21 mouse cellular contexts compared by ENCODE assay signal in the genomic region with DNA sequence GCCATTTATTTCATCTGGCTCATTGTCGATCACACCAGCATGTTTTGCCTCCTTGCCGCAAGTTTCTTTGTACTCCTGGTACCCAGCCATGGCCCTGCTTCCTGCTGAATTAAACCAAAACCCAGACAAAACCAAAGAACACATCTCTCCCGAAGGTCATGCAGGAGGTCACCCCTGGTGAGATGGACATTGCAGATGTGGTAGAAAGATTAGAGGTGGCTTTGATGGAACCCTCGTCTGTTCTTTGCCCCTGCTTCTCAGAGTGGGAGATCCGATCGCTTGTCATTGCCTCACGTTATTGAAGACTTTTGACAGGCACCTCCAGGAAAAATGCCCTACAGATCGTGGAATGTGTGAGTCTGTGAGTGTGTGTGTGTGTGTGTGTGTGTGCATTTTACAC.
DNase-seq lines count a peak whose midpoint lies in the region; ATAC-seq lines count a peak whose summit lies in the region.
"Had no signal": no experiment of that assay in that cellular context is flagged by ENCODE, and none has a peak within 500 bp of the region (broad histone marks: within the 10 kb centered on the region; RNA-seq: fewer than 3 reads in every experiment).

No protein-coding gene starts in this region.

- H3K27me3 ChIP-seq in forebrain, embryonic 14.5 days (replicated peaks; ENCODE audit: control insufficient read depth, insufficient read depth, low read length) = no peaks in the 10 kb centered on the region
- no peaks in the 10 kb centered on the region for H3K27me3 ChIP-seq in forebrain, embryonic 11.5 days (ENCODE audit: control insufficient read depth, insufficient read depth, low read length)
- no peaks in the 10 kb centered on the region for H3K27me3 ChIP-seq in neural tube, embryonic 15.5 days (replicated peaks)
- no peaks in the 10 kb centered on the region for H3K27me3 ChIP-seq in midbrain, embryonic 10.5 days (ENCODE audit: low read depth, poor library complexity, severe bottlenecking)
- H3K27me3 ChIP-seq: embryonic facial prominence, embryonic 12.5 days; forebrain, embryonic 12.5 days; forebrain, embryonic 15.5 days had no signal

- DNase-seq in forebrain, embryonic 14.5 days (ENCODE audit: low spot score) = peak; percentile 39
- no peak for DNase-seq in forebrain, embryonic 11.5 days (ENCODE audit: low spot score)
- peak; percentile 19 for DNase-seq in neural tube, embryonic 10.5 days (ENCODE audit: extremely low spot score, low spot score)
- peak; percentile 47 for DNase-seq in embryo, embryonic 10.5 days (ENCODE audit: low spot score)
- peak; percentile 30 for DNase-seq in mesoderm, embryonic 11.5 days (ENCODE audit: low read depth, low spot score)
- no peak for DNase-seq in midbrain, embryonic 10.5 days (ENCODE audit: low spot score)
- DNase-seq in layer of hippocampus, postnatal 25 days (ENCODE audit: extremely low spot score in 1 of 2, low spot score in 1 of 2) = no peak
- DNase-seq: adrenal gland, adult 2 months; adrenal gland, postnatal 10 days; adrenal gland, postnatal 25 days; cerebellum, adult 11-12 months; cerebellum, adult 2 months; cerebellum, adult 9-10 months; cerebellum, postnatal 10 days; cerebellum, postnatal 25 days; forebrain, postnatal 0 days had no signal

- no peak overlapping the region for H3K9ac ChIP-seq in forebrain, embryonic 14.5 days (ENCODE audit: low read length)
- no peak overlapping the region for H3K9ac ChIP-seq in forebrain, embryonic 11.5 days (ENCODE audit: low read length)
- H3K9ac ChIP-seq in neural tube, embryonic 15.5 days (replicated peaks) = no peak overlapping the region
- H3K9ac ChIP-seq: embryonic facial prominence, embryonic 12.5 days; forebrain, embryonic 12.5 days; forebrain, embryonic 15.5 days; forebrain, postnatal 0 days had no signal

- no peak overlapping the region for H3K4me3 ChIP-seq in forebrain, embryonic 14.5 days (ENCODE audit: low read depth, low read length)
- H3K4me3 ChIP-seq in forebrain, embryonic 11.5 days (ENCODE audit: low read depth, low read length) = no peak overlapping the region
- H3K4me3 ChIP-seq in neural tube, embryonic 15.5 days (replicated peaks) = no peak overlapping the region
- no peak overlapping the region for H3K4me3 ChIP-seq in midbrain, embryonic 10.5 days
- H3K4me3 ChIP-seq: embryonic facial prominence, embryonic 10.5 days; embryonic facial prominence, embryonic 12.5 days; forebrain, embryonic 12.5 days; forebrain, embryonic 15.5 days had no signal

- no peaks in the 10 kb centered on the region for H3K9me3 ChIP-seq in forebrain, embryonic 14.5 days (replicated peaks; ENCODE audit: control insufficient read depth, low read length)
- no peaks in the 10 kb centered on the region for H3K9me3 ChIP-seq in forebrain, embryonic 11.5 days (ENCODE audit: control insufficient read depth, low read length)
- no peaks in the 10 kb centered on the region for H3K9me3 ChIP-seq in neural tube, embryonic 15.5 days (replicated peaks)
- H3K9me3 ChIP-seq in midbrain, embryonic 10.5 days (replicated peaks) = no peaks in the 10 kb centered on the region
- H3K9me3 ChIP-seq: embryonic facial prominence, embryonic 10.5 days; embryonic facial prominence, embryonic 12.5 days; forebrain, embryonic 12.5 days; forebrain, embryonic 15.5 days had no signal

- no peak overlapping the region for H3K4me2 ChIP-seq in forebrain, embryonic 14.5 days (ENCODE audit: low read length)
- H3K4me2 ChIP-seq in forebrain, embryonic 11.5 days (ENCODE audit: low read depth, low read length, severe bottlenecking) = no peak overlapping the region
- H3K4me2 ChIP-seq in neural tube, embryonic 15.5 days = no peak overlapping the region
- H3K4me2 ChIP-seq: embryonic facial prominence, embryonic 12.5 days; forebrain, embryonic 12.5 days; forebrain, embryonic 15.5 days had no signal

- WGBS in forebrain, embryonic 14.5 days = 63% methylated on average over 8 of the region's 8 CpGs
- 47% methylated on average over 8 of the region's 8 CpGs for WGBS in forebrain, embryonic 11.5 days
- WGBS in neural tube, embryonic 15.5 days = 62% methylated on average over 8 of the region's 8 CpGs
- 40% methylated on average over 8 of the region's 8 CpGs for WGBS in midbrain, embryonic 10.5 days

- H3K4me1 ChIP-seq in forebrain, embryonic 14.5 days (ENCODE audit: control insufficient read depth, insufficient read depth, low read length) = peaks cover 10% of the 10 kb centered on the region; the same call in 1 of the 2 replicates
- peaks cover 2% of the 10 kb centered on the region; the same call in 1 of the 2 replicates for H3K4me1 ChIP-seq in forebrain, embryonic 11.5 days (replicated peaks; ENCODE audit: control insufficient read depth, insufficient read depth, low read length)
- H3K4me1 ChIP-seq in neural tube, embryonic 15.5 days = peaks cover 6% of the 10 kb centered on the region; the same call in 1 of the 2 replicates
- H3K4me1 ChIP-seq in midbrain, embryonic 10.5 days = peaks cover 16% of the 10 kb centered on the region
- H3K4me1 ChIP-seq: embryonic facial prominence, embryonic 10.5 days; embryonic facial prominence, embryonic 12.5 days had no signal

- H3K27ac ChIP-seq in forebrain, embryonic 14.5 days (ENCODE audit: low read depth, low read length) = no peak overlapping the region
- H3K27ac ChIP-seq in forebrain, embryonic 11.5 days (ENCODE audit: low read depth, low read length) = no peak overlapping the region
- no peak overlapping the region for H3K27ac ChIP-seq in neural tube, embryonic 15.5 days (replicated peaks)
- H3K27ac ChIP-seq in midbrain, embryonic 10.5 days (replicated peaks) = no peak overlapping the region
- H3K27ac ChIP-seq: embryonic facial prominence, embryonic 10.5 days; embryonic facial prominence, embryonic 12.5 days; forebrain, embryonic 12.5 days; forebrain, embryonic 15.5 days had no signal

- H3K36me3 ChIP-seq in forebrain, embryonic 14.5 days (ENCODE audit: control insufficient read depth, insufficient read depth, low read length) = no peaks in the 10 kb centered on the region
- H3K36me3 ChIP-seq in forebrain, embryonic 11.5 days (ENCODE audit: control insufficient read depth, insufficient read depth, low read length) = no peaks in the 10 kb centered on the region
- H3K36me3 ChIP-seq in neural tube, embryonic 15.5 days = no peaks in the 10 kb centered on the region
- no peaks in the 10 kb centered on the region for H3K36me3 ChIP-seq in midbrain, embryonic 10.5 days
- H3K36me3 ChIP-seq: embryonic facial prominence, embryonic 10.5 days; embryonic facial prominence, embryonic 12.5 days; forebrain, embryonic 12.5 days; forebrain, embryonic 15.5 days had no signal

- ATAC-seq in forebrain, embryonic 14.5 days = no peak
- no peak for ATAC-seq in forebrain, embryonic 11.5 days (replicated peaks; ENCODE audit: low FRiP score)
- ATAC-seq in neural tube, embryonic 15.5 days (ENCODE audit: low FRiP score) = no peak
- ATAC-seq: forebrain, embryonic 15.5 days; forebrain, postnatal 0 days had no signal

Comparison
In these comparisons a context has a peak if more than half of its experiments do, and no peak if none do; other contexts are left out.
1. DNase-seq: peak in forebrain, embryonic 14.5 days (single experiment), neural tube, embryonic 10.5 days (single experiment), embryo, embryonic 10.5 days (single experiment) and mesoderm, embryonic 11.5 days (single experiment); none in forebrain, embryonic 11.5 days (single experiment), midbrain, embryonic 10.5 days (single experiment) and layer of hippocampus, postnatal 25 days (0 of 2).